Mouse (Mus musculus) cerebellum, adult 18-20 months (tissue): ENCODE measurements around the gene Igfbp5.

Source experiments
- DNase-seq, 2 experiments: peaks; one replicate each; pipeline ENCODE4 v3.0.0; 2021

Gene Igfbp5

GRCm38 (mm10) chr1:72839356-72839755, 35.3 kb downstream of the Igfbp5 start:
- no peak for DNase-seq

- no peak for DNase-seq
These were observed 41.1 kb downstream of the Igfbp5 start for GRCm38 (mm10) chr1:72833563-72833962.

- DNase-seq, result no peak
These were observed 42.0 kb downstream of the Igfbp5 start for GRCm38 (mm10) chr1:72832715-72833153.

GRCm38 (mm10) chr1:72830485-72830884, 44.2 kb downstream of the Igfbp5 start:
- no peak for DNase-seq

- DNase-seq, result no peak
These were observed 45.8 kb downstream of the Igfbp5 start for GRCm38 (mm10) chr1:72828843-72829242.

GRCm38 (mm10) chr1:72827411-72828315, 47.0 kb downstream of the Igfbp5 start:
- DNase-seq, result no peak

- DNase-seq, result no peak
These were observed 47.8 kb downstream of the Igfbp5 start for GRCm38 (mm10) chr1:72826931-72827330.

- DNase-seq, result no peak
These were observed 48.2 kb downstream of the Igfbp5 start for GRCm38 (mm10) chr1:72826446-72826845.

GRCm38 (mm10) chr1:72825921-72826320, 48.8 kb downstream of the Igfbp5 start:
- DNase-seq, result no peak

- no peak for DNase-seq
These were observed 49.4 kb downstream of the Igfbp5 start for GRCm38 (mm10) chr1:72825286-72825685.

GRCm38 (mm10) chr1:72824707-72825101, 50.0 kb downstream of the Igfbp5 start:
- peak in 1 of 2 experiments; percentile 31 for DNase-seq

- DNase-seq, result peak in 1 of 2 experiments; percentile 28
These were observed 50.7 kb downstream of the Igfbp5 start, which contains the start of gene Igfbp2 for GRCm38 (mm10) chr1:72823751-72824706. Gene Igfbp2 (plus strand): TSS chr1:72824503.

GRCm38 (mm10) chr1:72822893-72823292, 51.8 kb downstream of the Igfbp5 start:
- DNase-seq, result no peak

GRCm38 (mm10) chr1:72819995-72820394, 54.7 kb downstream of the Igfbp5 start:
- no peak for DNase-seq

- no peak for DNase-seq
These were observed 59.1 kb downstream of the Igfbp5 start for GRCm38 (mm10) chr1:72815616-72816015.

- DNase-seq, result no peak
These were observed 59.5 kb downstream of the Igfbp5 start for GRCm38 (mm10) chr1:72815184-72815583.

- DNase-seq, result no peak
These were observed 60.9 kb downstream of the Igfbp5 start for GRCm38 (mm10) chr1:72813639-72814403.

- DNase-seq, result no peak
These were observed 61.5 kb downstream of the Igfbp5 start for GRCm38 (mm10) chr1:72813089-72813638.

GRCm38 (mm10) chr1:72811061-72811460, 63.6 kb downstream of the Igfbp5 start:
- DNase-seq, result no peak

GRCm38 (mm10) chr1:72809951-72810675, 64.6 kb downstream of the Igfbp5 start:
- no peak for DNase-seq

- no peak for DNase-seq
These were observed 65.4 kb downstream of the Igfbp5 start for GRCm38 (mm10) chr1:72809304-72809703.
